Mouse (Mus musculus) brain, embryonic 14.5 days (tissue): ENCODE measurements around the gene Pgpep1l. TPM values are rescaled to one million over a fixed set of nuclear protein-coding genes. Genes with fewer than 3 reads are reported as not detected.
A peak's percentile ranks its signal among the peaks of the same experiment; 100 is the strongest.
"Not testable (repeated sequence)": the region's sequence is repeated elsewhere in the genome, so short reads cannot be mapped to it uniquely, and the experiment has no call there.

ENCODE experiments used
- DNase-seq: peaks from one replicate; pipeline ENCODE4 v3.0.0-alpha.2; 2011; ENCODE audit warnings: low read depth
- CTCF ChIP-seq: fragments of 200-500 bp; IDR thresholded peaks from 2 replicates; pipeline ENCODE4 v1.5.1; 2012; ENCODE audit warnings: inconsistent platforms, mild to moderate bottlenecking, moderate library complexity, borderline replicate concordance; ENCODE audit not compliant: insufficient read depth, insufficient read length; ENCODE audit errors: extremely low read depth
- POLR2A ChIP-seq: fragments of 200-500 bp; IDR thresholded peaks from 2 replicates; pipeline ENCODE4 v1.6.1; 2012; ENCODE audit warnings: mild to moderate bottlenecking, inconsistent platforms, borderline replicate concordance; ENCODE audit not compliant: poor library complexity, insufficient read depth, insufficient read length, severe bottlenecking; ENCODE audit errors: extremely low read depth
- polyA plus RNA-seq: library from polyadenylated mRNA; depleted of rRNA; stranded (reverse); fragments of >200 nt; gene quantifications from 2 replicates; pipeline ENCODE4 v1.2.3, GENCODE M21; 2012

Gene Pgpep1l
- polyA plus RNA-seq, 1 experiment: 0.41 TPM

GRCm38 (mm10) chr7:68279481-68279880 lies 15.4 kb upstream of the Pgpep1l start:
- DNase-seq: no peak
- TF ChIP-seq CTCF (no peak), POLR2A (no peak)

DNA sequence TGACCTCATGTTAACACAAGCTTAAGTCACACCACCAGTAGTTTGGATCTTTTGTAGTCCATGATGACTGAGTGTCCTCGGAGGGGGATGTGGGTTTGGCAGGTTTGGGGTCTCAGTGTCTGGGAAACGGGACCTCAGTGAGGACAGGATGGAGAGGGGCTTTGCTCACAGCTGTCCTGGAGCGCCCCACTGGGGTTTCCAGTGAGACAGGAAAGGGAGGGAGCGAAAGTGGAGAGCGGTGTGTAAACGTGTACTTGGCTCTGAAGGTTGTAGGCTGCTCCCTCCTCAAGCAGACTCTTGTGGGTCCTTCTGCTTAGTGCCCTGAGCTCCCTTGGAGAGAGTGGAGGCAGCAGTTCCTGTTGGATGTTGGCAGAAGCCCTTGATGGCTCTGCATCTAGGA lies 14.9 kb upstream of the Pgpep1l start:
- DNase-seq: no peak
- no peak for TF ChIP-seq CTCF
- no peak for TF ChIP-seq POLR2A

DNA sequence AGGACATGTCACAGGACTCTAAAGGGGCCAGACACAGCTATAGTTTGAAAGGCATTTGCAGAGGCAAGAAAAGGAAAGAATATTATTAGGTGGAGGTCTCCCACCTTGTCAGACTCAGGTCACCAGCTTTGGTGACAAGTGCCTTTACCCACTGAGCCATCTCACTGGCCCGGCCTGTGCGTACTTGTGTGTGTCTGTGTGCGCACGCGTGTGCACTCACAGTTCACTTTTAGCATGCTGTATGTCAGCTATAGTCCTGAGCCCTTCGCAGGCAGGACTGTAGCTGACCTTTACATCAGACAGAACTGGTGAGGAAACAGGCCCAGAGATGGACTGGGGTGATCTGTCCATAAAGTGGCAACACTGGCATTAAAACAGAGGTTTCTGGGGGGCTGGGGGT lies 14.4 kb upstream of the Pgpep1l start:
- DNase-seq: no peak
- TF ChIP-seq CTCF: no peak
- no peak for TF ChIP-seq POLR2A

GRCm38 (mm10) chr7:68277897-68278270 lies 13.9 kb upstream of the Pgpep1l start:
- no peak for DNase-seq
- TF ChIP-seq POLR2A (no peak), CTCF (no peak)

GRCm38 (mm10) chr7:68277054-68277896 lies 13.2 kb upstream of the Pgpep1l start:
- peak; percentile 42 for DNase-seq
- TF ChIP-seq POLR2A (no peak), CTCF (no peak)

GRCm38 (mm10) chr7:68275838-68276731 lies 12.1 kb upstream of the Pgpep1l start:
- no peak for DNase-seq
- TF ChIP-seq POLR2A: no peak

- DNase-seq: not testable (repeated sequence)
Measured at GRCm38 (mm10) chr7:68275445-68275837, 11.4 kb upstream of the Pgpep1l start.

GRCm38 (mm10) chr7:68274951-68275350 lies 10.9 kb upstream of the Pgpep1l start:
- TF ChIP-seq CTCF: no peak
- no peak for TF ChIP-seq POLR2A

GRCm38 (mm10) chr7:68274218-68274617 lies 10.2 kb upstream of the Pgpep1l start:
- no peak for DNase-seq
- TF ChIP-seq POLR2A (no peak), CTCF (no peak)

More at GRCm38 (mm10) chr7:68274951-68275350, 10.9 kb upstream of the Pgpep1l start:
- no peak for DNase-seq

- no peak for DNase-seq
- TF ChIP-seq POLR2A (no peak), CTCF (no peak)
Measured at GRCm38 (mm10) chr7:68273515-68273914, 9.5 kb upstream of the Pgpep1l start, which contains the start of gene Fam169b. Gene Fam169b (plus strand): TSS chr7:68273839.

GRCm38 (mm10) chr7:68272607-68273006 lies 8.6 kb upstream of the Pgpep1l start:
- TF ChIP-seq CTCF (no peak), POLR2A (no peak)

More at GRCm38 (mm10) chr7:68272607-68273006, 8.6 kb upstream of the Pgpep1l start:
- no peak for DNase-seq
